Mouse (Mus musculus) central nervous system, embryonic 18 days (tissue): ENCODE data around the gene Ackr2. TPM values are rescaled to one million over a fixed set of nuclear protein-coding genes. Genes with fewer than 3 reads are reported as not detected.

Source experiments
- polyA plus RNA-seq: library from polyadenylated mRNA; depleted of rRNA; stranded (reverse); fragments of >200 nt; gene quantifications from 2 replicates; pipeline ENCODE4 v1.2.3, GENCODE M21; 2012; rRNA removed

Gene Ackr2
- 2.9 and 3.2 TPM in 2 replicates for polyA plus RNA-seq

DNA sequence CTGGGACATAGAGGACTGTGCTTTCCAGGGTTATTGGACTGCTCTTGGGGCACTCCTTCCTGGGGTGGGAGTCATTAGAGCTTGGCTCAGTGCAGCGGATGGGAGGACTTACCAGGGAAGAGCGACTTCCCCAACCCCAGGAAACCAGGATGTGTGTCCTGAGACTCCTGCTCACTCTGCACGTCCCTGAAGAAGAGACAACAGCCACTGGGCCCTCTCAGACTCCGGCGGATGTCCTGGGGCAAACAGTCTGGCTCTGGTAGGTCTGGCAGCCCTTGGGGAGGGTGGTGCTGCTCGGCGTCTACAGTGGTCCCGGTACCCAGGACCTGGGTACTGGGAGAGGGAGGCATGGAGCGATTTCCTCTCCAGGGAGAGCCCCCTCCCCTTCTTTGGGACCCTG, at the start of gene Ackr2:
Ackr2 (plus strand) TSS at position 111 of the 400 bp plus-strand sequence.

DNA sequence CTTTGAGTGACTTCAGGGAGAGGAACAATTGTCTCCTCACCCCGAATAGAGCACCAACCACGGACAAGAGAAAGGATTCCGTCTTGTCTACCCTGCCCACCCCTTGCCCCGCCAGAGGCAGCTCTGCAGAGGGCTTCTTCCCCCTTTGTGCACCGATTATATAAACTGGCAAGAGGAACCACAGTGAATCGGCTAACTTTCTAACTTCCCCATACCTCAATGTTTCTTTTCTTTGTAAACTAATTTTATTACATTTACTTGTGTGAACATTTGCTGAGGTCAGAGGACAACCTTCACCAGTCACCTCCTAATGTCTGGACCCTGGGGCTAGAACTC, 40.0 kb upstream of the Ackr2 start, which contains the start of gene Higd1a:
Higd1a (minus strand) TSS at position 210 of the 336 bp plus-strand sequence.

DNA sequence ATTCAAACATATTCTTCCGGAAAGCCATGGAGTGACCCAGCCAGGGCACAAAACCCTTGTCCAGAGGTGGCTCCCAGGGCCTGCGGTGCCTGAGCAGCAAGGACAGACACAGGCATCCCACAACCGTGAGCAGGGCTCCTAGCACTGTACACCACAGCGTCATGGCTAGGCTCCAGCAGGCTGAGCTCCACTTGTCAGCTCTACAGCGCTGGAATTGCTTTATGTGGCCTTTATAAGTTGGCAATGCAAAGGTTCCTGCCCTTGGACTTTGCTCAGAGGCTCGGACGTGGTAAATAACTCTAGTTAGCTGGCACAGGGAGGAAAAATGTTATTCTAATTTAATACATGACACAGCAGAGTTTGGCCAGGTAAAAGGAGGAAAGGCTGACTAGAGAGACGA, 17.9 kb downstream of the Ackr2 start, which contains the start of gene Cyp8b1:
Cyp8b1 (minus strand) TSS at position 204 of the 400 bp plus-strand sequence.

DNA sequence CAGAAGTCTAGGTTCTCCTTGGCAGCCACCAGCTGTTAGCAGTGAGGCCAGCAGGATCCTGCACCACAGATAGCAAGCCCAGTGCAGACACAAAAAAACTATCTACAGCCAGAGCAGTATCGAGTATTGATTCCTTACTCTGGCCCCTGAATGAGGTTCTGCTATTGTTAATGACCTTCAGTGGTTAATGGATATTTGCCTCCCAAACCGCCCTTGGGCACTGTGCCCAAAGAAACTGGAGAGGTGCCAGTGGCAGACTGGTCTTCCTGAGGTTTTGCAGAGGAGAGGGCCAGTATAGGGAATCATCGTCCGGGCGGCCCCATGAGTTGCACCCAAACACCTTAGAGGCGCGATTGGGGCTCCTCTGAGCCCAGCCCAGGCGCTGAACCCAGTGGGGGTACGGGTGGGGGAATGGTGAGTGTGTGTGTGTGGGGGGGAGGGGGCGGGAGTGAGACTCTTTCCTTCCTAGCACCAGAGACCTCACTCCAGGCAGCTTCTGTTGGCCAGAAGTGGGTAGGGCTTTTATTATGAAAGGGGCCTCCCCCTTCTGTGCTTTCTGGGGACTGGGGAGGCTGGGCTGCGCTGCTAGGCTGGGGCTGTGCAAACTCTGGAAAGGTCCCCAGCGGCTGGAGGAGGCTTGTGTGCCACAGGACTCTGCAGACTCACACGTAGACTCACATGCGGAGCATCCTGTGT, 52.4 kb downstream of the Ackr2 start, which contains the start of gene Fam198a:
Fam198a (plus strand) TSS at position 571 of the 696 bp plus-strand sequence.

Other genes with a start within 250 kb of the Ackr2 start
- gene Sec22c, start 192.9 kb upstream of the Ackr2 start, polyA plus RNA-seq = 23.0 and 24.0 TPM in 2 replicates
- 99.7 and 107 TPM in 2 replicates for gene Ss18l2, start 188.0 kb upstream of the Ackr2 start, polyA plus RNA-seq
- gene Nktr, start 179.2 kb upstream of the Ackr2 start, polyA plus RNA-seq = 176 and 180 TPM in 2 replicates
- gene Zfp651, start 139.0 kb upstream of the Ackr2 start, polyA plus RNA-seq = 54.6 and 55.1 TPM in 2 replicates
- 1.00 and 1.9 TPM in 2 replicates for gene Klhl40, start 120.7 kb upstream of the Ackr2 start, polyA plus RNA-seq
- gene Hhatl, start 105.8 kb upstream of the Ackr2 start, polyA plus RNA-seq = 0.65 and 1.3 TPM in 2 replicates
- 3.4 and 4.3 TPM in 2 replicates for gene Ccdc13, start 58.9 kb upstream of the Ackr2 start, polyA plus RNA-seq
- 62.5 and 76.6 TPM in 2 replicates for gene Higd1a, start 40.0 kb upstream of the Ackr2 start, polyA plus RNA-seq
- gene Cyp8b1, start 17.9 kb downstream of the Ackr2 start, polyA plus RNA-seq = not detected in 2 replicates
- gene Fam198a, start 52.6 kb downstream of the Ackr2 start, polyA plus RNA-seq = 2.3 and 2.7 TPM in 2 replicates
- 32.2 and 33.1 TPM in 2 replicates for gene Pomgnt2, start 98.8 kb downstream of the Ackr2 start, polyA plus RNA-seq
- 85.4 and 86.5 TPM in 2 replicates for gene Snrk, start 218.9 kb downstream of the Ackr2 start, polyA plus RNA-seq